Mouse (Mus musculus) left cerebral cortex, postnatal 10 days (tissue): Measurements from ENCODE around the gene Wbp11. TPM values are rescaled to one million over a fixed set of nuclear protein-coding genes. Genes with fewer than 3 reads are reported as not detected.

ENCODE experiments used
- DNase-seq, 2 experiments: peaks; one replicate each; pipeline ENCODE4 v3.0.0; 2021 to 2022; ENCODE audit warnings: low spot score in 2 of 2, mixed read lengths in 1 of 2; ENCODE audit errors: extremely low spot score in 1 of 2
- intact Hi-C: fragments of 180-260 bp; cut with DNase I; formaldehyde crosslinking; loops from one replicate; pipeline ENCODE4 v1.15.1; 2025
- microRNA-seq: library from miRNA; unstranded; fragments of <30 nt; microRNA quantifications from one replicate; pipeline ENCODE4 v1.2.0, GENCODE M21; 2022
- total RNA-seq, 2 experiments: library from RNA; stranded (reverse); gene quantifications; 2 replicates each; pipeline ENCODE4 v1.2.3; 2021

Wbp11 gene
- total RNA-seq, 2 experiments from 2014 or later = 123 to 124 TPM

DNA sequence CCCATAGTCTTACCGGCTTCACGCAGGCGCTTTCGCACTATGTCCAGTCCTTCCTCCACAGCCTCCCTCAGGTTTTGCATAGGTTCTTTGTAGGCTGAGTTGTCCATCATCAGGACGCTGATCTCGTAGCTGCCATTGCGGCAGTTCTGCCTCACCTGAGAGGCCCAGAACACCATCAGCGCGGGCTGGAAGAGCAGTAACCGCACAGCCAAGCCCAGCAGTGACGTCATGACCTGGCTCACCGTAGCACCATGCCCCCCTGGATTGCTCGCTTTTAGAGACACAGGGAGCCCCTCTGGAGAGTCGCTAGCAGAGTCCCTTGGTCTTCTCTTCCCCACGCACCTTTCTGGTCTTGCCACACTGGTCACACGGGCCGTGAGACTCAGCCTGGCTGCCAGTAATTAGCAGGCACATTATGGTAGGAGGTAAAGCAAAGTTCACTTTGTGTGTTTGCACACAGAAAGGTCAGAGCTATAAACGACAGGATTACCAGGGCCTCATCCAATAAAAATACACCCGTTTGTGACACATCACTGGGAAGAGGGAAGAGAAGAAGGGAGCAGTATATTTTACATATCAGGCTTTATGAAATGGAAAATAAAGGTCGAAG, 46.6 kb downstream of the Wbp11 start, which contains the start of gene Gucy2c:
TSS of gene Gucy2c (minus strand) at position 389 of the 610 bp plus-strand sequence.
- no peak for DNase-seq
- intact Hi-C loops = no loop called here

DNA sequence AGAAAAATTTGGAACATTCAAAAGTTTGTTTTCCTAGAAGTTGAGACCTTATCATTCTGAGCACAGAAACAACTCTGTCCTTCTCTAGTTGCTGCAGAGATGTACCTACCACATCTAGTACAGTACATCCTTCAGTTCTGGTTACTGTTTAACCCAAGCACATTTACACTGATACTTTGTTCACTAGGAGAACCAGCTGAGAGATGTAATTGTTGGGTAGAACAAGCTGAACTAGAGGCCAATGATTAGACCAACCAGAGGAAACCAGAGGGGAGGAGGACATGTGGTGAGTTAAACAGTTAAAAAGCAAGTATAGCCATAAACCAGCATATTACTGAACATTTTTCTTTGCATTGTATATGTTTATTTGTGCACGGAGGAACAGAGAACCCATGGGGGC, 51.6 kb downstream of the Wbp11 start:
- intact Hi-C loops = no loop called here
- DNase-seq = no peak

GRCm38 (mm10) chr6:136769859-136770258, 58.2 kb downstream of the Wbp11 start:
- no peak for DNase-seq
- intact Hi-C loops = no loop called here

DNA sequence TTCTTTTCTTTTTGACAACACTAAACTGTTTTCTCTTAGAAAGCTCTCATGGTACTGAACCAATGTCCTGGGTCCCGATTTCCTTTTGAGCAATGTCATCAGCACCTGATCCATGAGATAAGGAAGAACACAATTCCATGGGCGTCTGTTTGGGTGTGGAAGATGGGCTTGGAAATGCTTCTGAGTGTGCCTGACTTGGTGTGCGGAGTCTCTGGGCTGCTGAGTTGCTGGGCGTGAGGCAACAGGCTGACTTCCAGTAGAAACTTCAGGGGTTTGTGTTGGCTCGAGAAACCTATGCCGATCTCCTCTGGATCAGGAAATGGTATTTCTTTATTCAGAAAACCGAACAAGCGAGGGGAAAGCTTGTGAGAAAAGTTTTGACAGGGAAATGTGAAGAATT, 58.9 kb downstream of the Wbp11 start:
- intact Hi-C loops = no loop called here
- DNase-seq = peak in 1 of 2 experiments; percentile 18

GRCm38 (mm10) chr6:136763912-136764311, 64.1 kb downstream of the Wbp11 start:
- peak in 1 of 2 experiments; percentile 35 for DNase-seq
- intact Hi-C loops = no loop called here

Small RNAs within 50 kb of the gene (microRNA-seq; reads per million reads assigned to microRNA genes)
- not detected for gene Gm44364

Other genes starting within 250 kb of the Wbp11 start
- gene Plbd1, start 166.3 kb downstream of the Wbp11 start, total RNA-seq = under 1 TPM in 1 of 2 experiments, not detected in 1; 0.34 TPM
- gene Gucy2c, start 46.5 kb downstream of the Wbp11 start, total RNA-seq = under 1 TPM; 0.39 to 0.41 TPM
- 10 to 100 TPM in 1 of 2 experiments, 1 to 10 TPM in 1; 9.6 to 11.8 TPM for gene Hist4h4, start 23.8 kb downstream of the Wbp11 start, total RNA-seq
- 10 to 100 TPM; 45.5 to 48.8 TPM for gene H2afj, start 20.0 kb downstream of the Wbp11 start, total RNA-seq
- gene BC049715, start 607 bp downstream of the Wbp11 start, total RNA-seq = 1 to 10 TPM; 4.9 to 5.0 TPM
- gene Smco3, start 7.2 kb upstream of the Wbp11 start, total RNA-seq = 1 to 10 TPM; 2.0 to 4.0 TPM
- gene Art4, start 29.5 kb upstream of the Wbp11 start, total RNA-seq = under 1 TPM in 1 of 2 experiments, not detected in 1; 0.14 TPM
- gene Mgp, start 47.6 kb upstream of the Wbp11 start, total RNA-seq = 10 to 100 TPM; 23.7 to 31.2 TPM
- under 1 TPM in 1 of 2 experiments, not detected in 1; 0.69 TPM for gene Erp27, start 93.9 kb upstream of the Wbp11 start, total RNA-seq
- 1 to 10 TPM in 1 of 2 experiments, under 1 TPM in 1; 0.18 to 1.2 TPM for gene Pde6h, start 95.6 kb upstream of the Wbp11 start, total RNA-seq
- 10 to 100 TPM; 24.0 to 30.7 TPM for gene Arhgdib, start 113.7 kb upstream of the Wbp11 start, total RNA-seq